Mouse (Mus musculus): ENCODE measurements around the gene Blnk.

Blnk gene

GRCm38 (mm10) chr19:40964936-40965850, 29.1 kb downstream of the Blnk start:
- no peak for DNase-seq (ENCODE audit: low spot score in 2 of 2)

DNA sequence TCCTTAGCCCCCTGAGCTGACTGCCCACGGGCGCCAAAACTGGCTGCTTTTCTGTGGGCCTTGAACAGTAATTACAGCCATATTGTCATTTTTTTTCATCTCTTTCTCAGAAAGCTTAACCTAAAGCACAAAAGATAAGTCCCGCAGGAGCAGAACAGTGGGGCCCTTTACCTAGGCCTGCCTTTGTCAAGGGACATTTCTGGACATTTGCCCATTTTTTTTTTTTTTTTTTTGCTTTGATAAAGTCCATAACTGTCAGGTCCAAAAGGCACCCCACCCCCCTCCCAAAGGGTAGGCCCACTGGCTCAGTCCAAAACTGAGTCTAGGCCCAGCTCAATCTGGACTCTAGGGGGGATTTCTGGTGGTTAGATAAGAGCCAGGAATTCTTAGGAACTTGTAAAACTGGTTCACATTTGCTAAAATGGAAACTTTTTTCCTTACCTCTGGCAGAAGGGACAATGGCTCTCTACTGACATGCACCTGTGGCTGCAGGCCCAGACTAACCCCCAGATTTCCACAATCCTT, 29.9 kb downstream of the Blnk start:
- no peak for DNase-seq (ENCODE audit: low spot score in 2 of 2)

DNA sequence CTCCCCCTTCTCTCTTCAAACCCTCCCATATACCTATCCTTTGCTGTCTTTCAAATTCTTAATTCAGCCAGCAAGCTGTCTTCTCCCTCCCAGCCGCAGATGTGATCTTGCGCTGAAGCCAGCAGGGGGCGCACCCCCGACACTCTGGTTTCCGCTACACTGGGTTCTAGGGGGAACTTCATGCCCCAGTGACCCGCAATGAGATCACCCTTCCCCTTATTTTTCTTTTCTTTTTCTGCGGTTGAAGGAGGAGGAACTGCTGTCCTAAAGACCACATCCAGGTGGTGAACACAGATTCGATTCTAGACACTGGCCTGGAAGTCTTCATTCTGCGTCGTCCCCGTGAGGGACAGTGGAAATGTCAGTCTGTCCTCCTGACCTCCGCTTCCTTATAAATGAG, 31.3 kb downstream of the Blnk start:
- no peak for DNase-seq (ENCODE audit: low spot score in 2 of 2)

DNA sequence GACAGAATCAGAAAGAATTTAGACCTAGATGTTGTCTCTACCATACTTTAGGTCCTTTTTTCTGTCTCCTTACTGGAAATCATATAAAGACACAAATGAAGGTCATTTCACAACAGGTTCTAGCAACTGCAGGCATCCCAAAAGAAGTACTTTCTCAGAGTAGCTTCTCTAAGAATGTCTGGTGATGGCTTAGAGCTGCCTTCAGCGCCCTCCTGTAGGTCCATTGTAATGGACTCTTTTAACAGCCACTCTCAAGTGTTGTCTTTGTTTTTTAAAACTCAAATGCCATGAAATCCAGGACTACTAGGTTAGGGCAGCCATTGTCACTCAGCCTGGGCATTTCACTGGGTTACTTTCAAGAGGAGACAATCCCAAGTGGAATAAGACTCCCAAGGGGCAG, 35.4 kb downstream of the Blnk start:
- DNase-seq (ENCODE audit: low spot score in 2 of 2) = no peak

DNA sequence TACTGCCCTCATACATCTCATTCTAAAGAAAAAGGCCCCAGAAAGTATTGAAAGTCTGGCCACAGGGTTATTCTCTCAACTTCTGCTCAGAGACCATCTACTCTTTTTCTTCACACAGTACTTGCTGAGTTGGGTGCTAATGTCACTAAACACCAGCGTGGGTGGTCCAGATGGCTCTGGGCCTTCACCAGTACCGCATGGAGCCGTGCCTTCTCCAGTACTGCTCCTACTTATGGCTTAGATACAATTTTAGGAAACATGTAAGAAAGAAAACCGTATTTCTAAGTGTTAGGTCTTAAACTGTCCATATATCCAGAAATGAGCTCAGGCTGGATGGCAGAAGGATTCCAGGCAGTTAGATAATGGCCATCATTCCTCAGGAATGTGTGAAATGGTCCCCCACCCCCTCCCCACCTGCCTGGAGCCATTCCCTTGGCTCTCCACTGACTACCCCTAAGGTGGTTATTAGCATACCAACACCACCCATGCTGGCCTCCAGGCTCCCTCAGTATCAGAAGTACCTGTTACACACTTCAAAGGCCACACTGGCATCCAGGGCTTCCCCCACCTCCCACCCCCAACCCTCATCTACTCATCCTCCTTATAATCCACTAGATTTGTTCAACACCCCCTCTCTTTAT, 47.3 kb downstream of the Blnk start:
- peak in 1 of 2 experiments; percentile 29 for DNase-seq (ENCODE audit: low spot score in 2 of 2)

DNA sequence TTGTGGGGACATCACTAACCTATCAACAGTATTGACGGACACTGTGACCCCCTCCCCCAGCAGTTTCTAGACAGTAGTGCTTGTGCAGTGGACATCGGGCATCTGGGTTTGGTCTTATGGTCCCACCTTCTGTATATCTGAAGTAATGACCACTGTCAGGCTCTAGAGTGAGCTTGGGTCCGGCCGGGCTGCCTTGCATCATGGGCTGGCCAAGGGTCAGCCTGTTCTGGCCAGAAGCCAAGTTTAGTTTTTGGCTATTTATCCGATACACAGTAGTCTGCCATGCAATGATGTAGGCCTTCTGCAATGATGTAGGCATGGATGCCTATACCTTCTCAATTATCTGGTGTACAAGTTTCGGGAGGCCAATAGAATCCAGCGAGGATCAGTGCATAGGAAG, 50.8 kb downstream of the Blnk start:
- DNase-seq (ENCODE audit: low spot score in 2 of 2) = no peak

- no peak for DNase-seq (ENCODE audit: low spot score in 2 of 2)
Observed at GRCm38 (mm10) chr19:40936038-40936437, 58.3 kb downstream of the Blnk start.

DNA sequence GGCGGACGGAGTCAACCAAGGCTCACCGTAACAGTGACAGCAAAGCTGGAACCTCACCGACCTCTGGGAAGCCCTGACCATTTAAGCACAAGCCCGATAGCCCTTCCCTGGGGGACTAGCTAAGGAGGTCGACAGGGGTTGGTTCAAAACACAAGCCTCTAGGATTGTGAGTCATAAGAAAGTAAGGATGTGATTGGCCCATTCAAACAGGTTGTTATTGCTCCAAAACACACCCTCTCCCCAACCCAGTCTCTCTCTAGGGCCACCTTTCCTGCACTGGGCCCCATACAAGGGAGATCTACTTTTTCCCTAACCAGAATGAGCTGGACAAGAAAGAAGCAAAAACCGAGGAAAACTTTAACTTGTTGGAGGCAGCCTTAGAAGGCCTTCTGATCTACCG, 59.0 kb downstream of the Blnk start:
- DNase-seq (ENCODE audit: low spot score in 2 of 2) = no peak

DNA sequence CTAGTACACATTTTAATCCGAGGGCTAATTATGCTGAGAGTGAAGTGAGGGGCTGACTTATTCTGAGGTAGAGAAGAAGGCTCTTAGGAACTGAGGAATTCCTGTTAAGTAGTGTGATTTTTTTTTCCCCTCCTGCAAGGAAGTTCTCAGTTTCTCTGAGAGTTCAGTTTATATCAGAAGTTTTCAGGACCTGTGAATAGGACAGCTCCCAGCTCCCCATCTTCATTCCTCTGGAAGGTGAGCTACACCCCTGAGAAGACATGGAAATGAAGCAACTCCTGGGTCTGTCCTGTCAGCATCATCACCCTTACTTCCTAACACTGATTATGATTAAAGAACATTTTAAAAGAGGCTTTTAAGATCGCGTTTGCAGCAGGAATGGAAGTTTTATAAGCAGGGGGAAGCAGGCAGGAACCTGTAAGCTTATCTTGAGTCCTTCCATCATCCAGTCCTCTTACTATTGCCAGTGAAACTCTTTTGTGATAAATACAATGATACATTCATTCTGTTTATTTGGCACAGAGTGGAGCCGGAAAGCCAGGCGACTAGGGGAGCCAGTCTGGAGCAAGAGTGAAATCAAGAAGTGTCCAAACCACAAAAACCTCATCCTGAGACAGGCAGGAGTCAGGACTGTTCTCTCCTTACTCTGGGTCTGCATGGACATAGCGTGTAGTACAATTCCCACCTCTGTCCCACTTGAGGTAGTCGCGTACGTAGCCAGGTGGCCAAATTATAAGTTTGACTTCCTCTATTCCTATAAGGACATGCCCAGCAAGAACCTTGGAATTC, 62.6 kb downstream of the Blnk start:
- DNase-seq (ENCODE audit: low spot score in 2 of 2) = no peak

DNA sequence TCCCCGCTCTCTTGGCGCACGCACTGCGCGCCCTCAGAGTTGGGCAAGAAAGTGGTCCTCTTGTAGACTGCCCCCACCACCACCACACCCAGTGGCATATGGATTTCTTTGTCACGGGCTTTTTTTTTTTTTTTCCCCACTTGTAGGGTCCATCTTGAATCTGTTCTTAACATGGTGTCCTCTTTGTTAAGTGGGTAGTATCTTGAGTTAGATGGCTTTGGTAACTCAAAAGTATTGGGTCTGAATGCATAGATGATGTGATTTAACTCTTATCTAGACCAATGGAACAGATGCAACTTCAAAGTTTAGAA, 99.0 kb downstream of the Blnk start:
- DNase-seq (ENCODE audit: low spot score in 2 of 2) = no peak

DNA sequence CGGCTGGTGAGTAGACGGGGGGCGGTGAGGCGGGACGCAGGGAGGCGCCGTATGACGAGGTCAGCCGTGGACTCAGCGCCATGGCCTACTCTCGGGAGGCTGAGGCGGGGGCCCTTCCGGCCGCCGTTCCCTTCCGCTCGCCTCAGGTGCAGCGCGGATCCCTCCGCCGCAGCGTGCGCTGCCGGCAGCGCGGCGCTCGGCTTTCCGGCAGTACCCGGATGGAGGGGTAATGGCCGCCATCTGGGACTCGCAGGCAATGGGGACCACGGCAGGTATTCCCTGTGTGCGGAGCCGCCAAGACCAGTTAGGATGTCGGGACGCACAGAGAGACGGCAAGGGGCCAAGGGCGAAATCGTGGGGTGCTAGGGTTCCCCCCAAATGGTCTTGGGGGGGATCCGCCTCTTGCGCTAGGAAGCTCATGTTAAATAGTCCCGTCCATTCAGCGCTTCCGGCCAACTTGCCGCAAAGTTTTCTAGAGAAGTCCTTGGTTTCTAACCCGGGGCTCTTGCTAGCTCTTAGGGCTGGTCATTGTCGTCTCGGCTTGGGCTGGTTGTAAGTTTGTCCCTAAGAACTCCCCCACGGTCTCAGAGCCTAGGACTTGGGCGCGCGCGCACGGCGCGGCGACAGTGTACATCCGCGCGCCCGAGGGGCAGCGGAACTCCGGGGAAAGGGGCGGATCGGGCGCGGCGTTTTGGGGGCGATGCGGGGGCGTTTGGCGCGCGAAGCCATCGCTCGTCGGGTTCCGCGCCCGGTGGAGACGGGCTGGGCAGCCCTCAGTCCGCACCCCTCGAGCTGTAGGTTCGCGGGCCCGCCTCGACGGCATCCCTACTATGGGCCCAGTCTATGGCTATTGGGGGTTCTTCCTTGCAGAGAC, 99.6 kb downstream of the Blnk start, which contains the start of gene Zfp518a:
TSS of gene Zfp518a (plus strand) at position 187 of the 874 bp plus-strand sequence.
- peak; percentile 67 to 72 for DNase-seq (ENCODE audit: low spot score in 2 of 2)

- no peak for DNase-seq (ENCODE audit: low spot score in 2 of 2)
Observed at GRCm38 (mm10) chr19:40894071-40894506, 100.2 kb downstream of the Blnk start.

DNA sequence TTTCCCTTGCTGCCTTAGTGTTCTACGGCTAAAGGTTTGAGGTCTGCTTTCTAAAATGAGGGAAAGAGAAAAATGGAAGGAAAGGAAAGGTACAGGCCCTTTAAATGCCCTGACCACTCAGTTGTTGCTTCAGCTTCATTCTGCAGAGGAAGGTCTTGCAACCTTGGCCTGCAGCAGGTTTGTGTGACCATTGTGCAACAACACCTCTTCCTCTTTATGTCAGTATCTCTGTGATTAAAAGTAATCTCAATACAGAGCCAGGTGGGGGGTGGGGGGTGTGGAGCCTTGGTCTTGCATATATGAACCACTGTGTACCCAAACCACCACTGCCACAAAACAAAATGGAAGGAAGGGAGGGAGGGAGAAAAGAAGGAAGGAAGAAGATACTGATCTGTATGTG, 105.4 kb downstream of the Blnk start:
- DNase-seq (ENCODE audit: low spot score in 2 of 2) = no peak

DNA sequence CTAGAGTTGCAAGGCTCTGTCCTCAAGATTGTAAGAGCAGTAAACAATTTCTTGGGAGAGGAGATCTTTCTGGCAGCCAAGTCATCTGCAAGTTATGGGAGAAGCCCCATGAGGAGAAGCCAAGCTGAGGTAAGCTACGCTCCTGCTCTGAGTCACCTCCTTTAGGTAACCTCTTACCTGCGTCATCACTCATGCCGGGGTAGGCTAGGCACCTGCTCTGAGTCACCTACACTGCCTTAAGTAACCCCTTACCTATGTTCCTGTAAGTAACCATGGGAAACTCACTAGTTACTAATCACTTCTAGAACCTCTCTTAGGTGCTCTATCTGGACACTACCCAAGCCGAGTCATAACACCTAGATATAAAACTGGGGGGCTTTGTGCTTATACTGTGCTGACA, 112.6 kb downstream of the Blnk start:
- no peak for DNase-seq (ENCODE audit: low spot score in 2 of 2)

Measured in right cerebral cortex, postnatal 36 days (tissue).